Mouse (Mus musculus) urinary bladder, postnatal 25 days (tissue): ENCODE results near the gene Srebf2.
"Not testable (repeated sequence)": the region's sequence is repeated elsewhere in the genome, so short reads cannot be mapped to it uniquely, and the experiment has no call there.

Experiments
- DNase-seq: peaks from one replicate; pipeline ENCODE4 v3.0.0; 2022; ENCODE audit warnings: low spot score

Gene Srebf2

DNA sequence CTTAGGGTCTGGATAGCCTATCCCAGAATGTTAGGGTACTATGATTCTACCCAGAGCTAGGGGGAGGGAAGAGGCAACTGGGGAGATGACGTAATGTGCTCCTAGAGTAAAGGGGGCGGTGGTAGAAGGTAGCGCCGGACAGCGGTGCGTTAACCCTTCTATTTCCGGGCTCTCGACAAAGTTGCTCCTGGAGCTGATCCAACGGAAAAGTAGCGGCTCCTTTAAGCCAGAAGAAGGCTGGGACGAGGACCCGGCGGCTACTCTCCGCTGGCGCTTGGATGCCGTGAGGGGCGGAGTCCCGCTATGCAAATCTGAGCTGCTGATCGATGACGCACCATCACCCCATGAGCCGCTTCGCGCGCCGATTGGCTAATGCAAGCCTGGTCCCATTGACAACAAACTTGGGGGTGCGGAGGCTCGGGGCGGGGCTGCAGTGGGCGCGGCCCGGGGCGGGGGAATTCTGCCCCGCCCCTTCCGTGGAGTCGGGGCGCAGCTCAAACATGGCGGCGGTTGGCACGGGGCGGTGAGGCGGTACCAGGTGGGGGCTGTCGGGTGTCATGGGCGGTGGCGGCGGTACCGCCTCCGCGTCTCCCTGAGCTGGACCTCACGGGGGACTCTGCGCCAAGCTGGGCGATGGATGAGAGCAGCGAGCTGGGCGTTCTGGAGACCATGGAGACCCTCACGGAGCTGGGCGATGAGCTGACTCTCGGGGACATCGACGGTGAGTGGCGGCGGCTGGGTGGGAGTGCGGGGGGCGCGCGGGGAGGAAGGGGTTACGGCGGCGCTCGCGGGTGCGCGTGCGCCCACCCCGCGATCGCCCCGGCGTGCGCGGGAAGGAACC is at the start of gene Srebf2:
Gene Srebf2, plus strand, starts transcription at position 412 of the 841 bp plus-strand sequence.
- peak; percentile 93 for DNase-seq

- DNase-seq = peak; percentile 62
Measured at GRCm38 (mm10) chr15:82106953-82107555, 39.9 kb upstream of the Srebf2 start.

GRCm38 (mm10) chr15:82120544-82120943 is 26.4 kb upstream of the Srebf2 start:
- no peak for DNase-seq

- DNase-seq = not testable (repeated sequence)
Measured at GRCm38 (mm10) chr15:82126690-82127089, 20.3 kb upstream of the Srebf2 start.

DNA sequence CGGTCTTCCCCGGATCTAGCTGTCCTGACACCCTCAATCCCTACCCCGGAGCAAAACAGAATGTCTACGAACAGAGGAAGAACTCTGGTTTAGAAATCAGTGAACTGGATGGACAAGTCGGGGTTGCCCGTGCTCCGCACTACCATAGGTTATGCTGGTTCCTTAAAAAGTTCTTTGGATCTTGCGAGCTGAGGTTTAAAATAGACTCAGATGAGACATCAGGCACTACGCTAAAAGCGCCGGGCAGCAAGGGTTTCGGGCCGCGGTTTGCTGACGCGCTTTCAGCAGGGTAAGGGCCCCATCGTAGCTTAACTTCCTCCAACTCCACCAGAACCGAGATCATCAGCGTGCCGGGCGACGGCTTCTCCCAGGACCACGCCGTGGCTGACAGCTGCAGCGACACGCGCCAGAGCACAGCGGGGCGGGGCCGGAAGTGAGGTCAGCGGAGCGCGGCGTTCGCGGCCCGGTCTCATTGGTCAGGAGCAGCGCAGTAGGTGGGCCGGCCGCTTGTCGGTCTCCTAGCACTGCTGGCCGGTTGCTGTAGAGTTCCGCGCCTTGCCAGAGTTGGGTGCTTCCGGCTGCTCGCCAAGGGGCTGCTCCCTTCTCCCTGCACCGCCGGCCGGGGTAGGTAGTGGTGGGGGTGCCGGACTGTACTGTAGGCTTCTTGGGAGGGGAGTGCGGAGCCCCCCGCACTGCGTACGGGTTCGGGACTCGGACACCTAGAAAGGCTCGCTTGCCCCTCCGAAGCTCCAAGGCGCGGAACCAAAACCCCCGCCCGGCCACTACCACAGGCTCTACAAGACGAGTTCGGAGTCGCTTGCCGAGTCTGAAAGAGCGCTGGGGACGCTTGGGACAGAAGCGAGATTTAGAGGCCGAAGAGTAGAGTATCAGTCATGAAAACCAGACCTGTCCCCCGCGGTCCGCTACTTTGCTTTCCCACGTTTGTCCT is 19.3 kb upstream of the Srebf2 start, which contains the start of gene Ccdc134:
Gene Ccdc134, plus strand, starts transcription at position 497 of the 949 bp plus-strand sequence.
- DNase-seq = peak; percentile 97

DNA sequence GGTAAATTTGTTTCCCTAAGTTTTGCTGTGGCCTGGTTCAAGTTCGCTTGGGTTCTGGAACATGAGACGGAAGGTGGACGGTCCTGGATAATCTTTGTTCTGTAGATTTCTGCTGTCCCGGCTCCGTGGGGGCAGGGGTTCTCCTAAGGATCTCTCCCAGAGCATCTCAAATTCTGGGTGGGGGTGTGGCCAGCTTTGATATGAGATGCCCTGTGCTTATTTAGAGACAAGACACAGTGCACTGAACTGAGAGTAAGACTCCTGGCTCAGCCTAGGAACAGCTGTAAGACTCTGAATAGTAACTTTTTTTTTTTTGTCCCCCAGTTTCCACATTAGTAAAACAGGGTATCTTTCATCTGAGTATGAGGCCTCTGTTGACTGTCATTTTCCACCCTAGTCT is 18.6 kb upstream of the Srebf2 start:
- no peak for DNase-seq

GRCm38 (mm10) chr15:82130599-82130998 is 16.4 kb upstream of the Srebf2 start:
- DNase-seq = no peak

GRCm38 (mm10) chr15:82135372-82135771 is 11.6 kb upstream of the Srebf2 start:
- DNase-seq = no peak

- DNase-seq = peak; percentile 61
Measured at GRCm38 (mm10) chr15:82138565-82138964, 8.4 kb upstream of the Srebf2 start.

GRCm38 (mm10) chr15:82139196-82139595 is 7.8 kb upstream of the Srebf2 start:
- DNase-seq = no peak

DNA sequence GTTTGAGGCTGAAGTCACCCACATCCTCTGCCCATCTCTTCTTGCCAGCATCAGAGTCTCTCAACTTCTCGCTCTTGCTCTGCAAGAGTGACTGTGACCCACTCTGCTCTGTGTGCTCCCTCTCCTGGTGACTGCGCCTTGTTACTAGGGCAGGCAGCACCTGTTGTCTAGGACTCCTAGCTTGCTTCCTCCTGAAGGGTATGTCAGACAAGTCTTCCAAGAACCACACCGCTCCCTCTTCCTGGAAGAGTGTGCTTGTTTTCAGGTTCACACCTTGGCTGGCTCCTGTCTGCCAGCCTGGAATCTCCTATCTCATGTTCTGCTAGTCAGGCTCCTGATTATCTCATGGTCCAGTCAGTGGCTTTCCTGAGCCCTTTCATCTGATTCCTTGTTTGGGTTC is 6.6 kb upstream of the Srebf2 start:
- no peak for DNase-seq

GRCm38 (mm10) chr15:82144157-82144556 is 2.8 kb upstream of the Srebf2 start:
- DNase-seq = no peak

- DNase-seq = no peak
Measured at GRCm38 (mm10) chr15:82145408-82145807, 1.6 kb upstream of the Srebf2 start.

GRCm38 (mm10) chr15:82145851-82146769 is 871 bp upstream of the Srebf2 start:
- DNase-seq = no peak

DNA sequence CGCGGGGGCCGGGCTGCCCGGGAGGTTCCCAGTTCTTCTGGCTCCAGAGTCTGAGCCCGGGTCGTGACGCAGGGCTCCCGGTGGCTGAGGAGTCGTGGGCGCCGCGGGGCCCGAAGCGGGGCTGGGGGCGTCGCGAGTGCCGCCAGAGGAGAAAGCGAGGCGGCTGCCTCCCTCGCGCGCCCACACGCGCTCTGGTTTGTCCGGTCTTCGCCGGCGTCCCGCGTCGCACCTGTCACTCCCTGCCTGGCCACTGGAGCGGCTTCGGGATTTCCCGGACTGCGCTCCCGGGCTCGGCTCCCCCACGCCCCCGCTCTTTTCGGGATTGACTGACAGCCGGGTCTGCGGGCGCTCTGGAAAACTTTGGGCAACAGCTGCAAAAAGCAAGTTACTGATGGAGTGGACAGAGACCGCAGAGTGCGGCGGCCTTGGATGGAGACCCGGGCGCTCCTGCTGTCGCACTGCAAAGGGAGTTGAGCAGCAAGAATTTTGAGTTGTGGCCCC is 680 bp downstream of the Srebf2 start:
- DNase-seq = peak; percentile 46

GRCm38 (mm10) chr15:82148510-82148911 is 1.5 kb downstream of the Srebf2 start:
- DNase-seq = no peak

- DNase-seq = no peak
Measured at GRCm38 (mm10) chr15:82150042-82150441, 3.1 kb downstream of the Srebf2 start.

- no peak for DNase-seq
Measured at GRCm38 (mm10) chr15:82151176-82151575, 4.2 kb downstream of the Srebf2 start.

- DNase-seq = no peak
Measured at GRCm38 (mm10) chr15:82152022-82152421, 5.0 kb downstream of the Srebf2 start.

GRCm38 (mm10) chr15:82152435-82152834 is 5.5 kb downstream of the Srebf2 start:
- DNase-seq = no peak

DNA sequence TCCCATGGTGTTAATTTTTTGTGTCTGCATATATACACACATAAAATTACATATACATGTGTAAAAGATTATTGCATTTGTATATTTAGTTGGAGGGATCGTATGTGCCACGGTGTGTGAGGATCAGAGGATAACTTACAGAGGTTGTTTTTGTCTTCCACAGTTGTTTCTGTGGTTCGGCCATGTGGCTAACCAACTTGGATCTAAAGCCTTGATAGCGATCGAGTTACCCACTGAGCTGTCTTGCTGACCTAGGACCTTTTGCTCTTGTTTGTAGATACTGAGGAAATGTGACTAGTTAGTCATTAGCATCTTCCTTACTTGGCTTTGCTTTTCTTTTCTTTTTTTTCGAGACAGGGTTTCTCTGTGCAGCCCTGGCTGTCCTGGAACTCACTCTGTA is 9.3 kb downstream of the Srebf2 start:
- no peak for DNase-seq
